Mouse (Mus musculus) embryonic facial prominence, embryonic 12.5 days (tissue): ENCODE measurements around the gene Arhgap17. TPM values are rescaled to one million over a fixed set of nuclear protein-coding genes. Genes with fewer than 3 reads are reported as not detected.

Experiments
- ATAC-seq: fragments of 200-750 bp; cut with Nextera tagmentation; 2 replicates; pipeline ENCODE4 v1.8.0; 2017; ENCODE audit not compliant: insufficient number of reproducible peaks, insufficient read depth, low FRiP score, low TSS enrichment
- H3K27ac ChIP-seq: fragments of 300-500 bp; sonication (generic); 2 replicates; pipeline ENCODE4 v1.5.1; 2016; ENCODE audit warnings: mild to moderate bottlenecking
- H3K27me3 ChIP-seq: fragments of 300-500 bp; sonication (generic); 2 replicates; pipeline ENCODE4 v1.6.1; 2016; ENCODE audit warnings: mild to moderate bottlenecking, moderate library complexity
- H3K36me3 ChIP-seq: fragments of 300-500 bp; sonication (generic); 2 replicates; pipeline ENCODE4 v1.6.1; 2016; ENCODE audit warnings: mild to moderate bottlenecking
- H3K4me1 ChIP-seq: fragments of 300-500 bp; sonication (generic); 2 replicates; pipeline ENCODE4 v1.6.1; 2016
- H3K4me2 ChIP-seq: fragments of 300-500 bp; sonication (generic); replicated peaks from 2 replicates; pipeline ENCODE4 v1.6.1; 2016; ENCODE audit warnings: mild to moderate bottlenecking, moderate library complexity
- H3K4me3 ChIP-seq: fragments of 300-500 bp; sonication (generic); 2 replicates; pipeline ENCODE4 v1.5.1; 2016; ENCODE audit warnings: mild to moderate bottlenecking
- H3K9ac ChIP-seq: fragments of 300-500 bp; sonication (generic); 2 replicates; pipeline ENCODE4 v1.6.1; 2016; ENCODE audit warnings: mild to moderate bottlenecking, moderate library complexity
- H3K9me3 ChIP-seq: fragments of 300-500 bp; sonication (generic); 2 replicates; pipeline ENCODE4 v1.6.1; 2016; ENCODE audit warnings: mild to moderate bottlenecking, moderate library complexity
- WGBS: fragments of 180-500 bp; shearing (Covaris S2); methylation state at CpG from one replicate; pipeline ENCODE4 v1.1.7; 2016; 5-methylcytosine and 5-hydroxymethylcytosine counted together
- polyA plus RNA-seq: library from polyadenylated mRNA; unstranded; fragments of >200 nt; fragmentation: Nextera tagmentation; extraction: Ambion mirVana; gene quantifications from 2 replicates; pipeline ENCODE4 v1.2.1, GENCODE M21; 2016

The Arhgap17 gene
- polyA plus RNA-seq, 1 experiment from 2014 or later, result 24.5 TPM

GRCm38 (mm10) chr7:123254196-123254970, 115.3 kb downstream of the Arhgap17 start:
- Histone ChIP-seq H3K9ac (no peak overlapping the region), H3K27ac (no peak overlapping the region), H3K4me3 (no peak overlapping the region), H3K36me3 (no peaks in the 10 kb centered on the region), H3K9me3 (no peaks in the 10 kb centered on the region), H3K4me1 (no peaks in the 10 kb centered on the region), H3K27me3 (no peaks in the 10 kb centered on the region), H3K4me2 (no peak overlapping the region)
- no peak for ATAC-seq
- WGBS, result 92% methylated on average over 14 of the region's 14 CpGs

- no peak overlapping the region for H3K27ac ChIP-seq
- no peak for ATAC-seq
Observed at GRCm38 (mm10) chr7:123253396-123253795, 116.3 kb downstream of the Arhgap17 start.

GRCm38 (mm10) chr7:123251343-123251742, 118.4 kb downstream of the Arhgap17 start:
- H3K9ac ChIP-seq, result no peak overlapping the region
- H3K36me3 ChIP-seq, result no peaks in the 10 kb centered on the region
- no peaks in the 10 kb centered on the region for H3K4me1 ChIP-seq
- no peak overlapping the region for H3K4me2 ChIP-seq
- H3K4me3 ChIP-seq, result no peak overlapping the region
- H3K27ac ChIP-seq, result no peak overlapping the region
- no peak for ATAC-seq
- 56% methylated on average over 6 of the region's 6 CpGs for WGBS
- no peaks in the 10 kb centered on the region for H3K9me3 ChIP-seq
- H3K27me3 ChIP-seq, result no peaks in the 10 kb centered on the region

More at GRCm38 (mm10) chr7:123253396-123253795, 116.3 kb downstream of the Arhgap17 start:
- Histone ChIP-seq H3K9ac (no peak overlapping the region), H3K4me3 (no peak overlapping the region), H3K4me2 (no peak overlapping the region), H3K27me3 (no peaks in the 10 kb centered on the region), H3K36me3 (no peaks in the 10 kb centered on the region), H3K4me1 (no peaks in the 10 kb centered on the region), H3K9me3 (no peaks in the 10 kb centered on the region)
- 79% methylated on average over 7 of the region's 7 CpGs for WGBS

- no peak overlapping the region for H3K4me3 ChIP-seq
- no peak overlapping the region for H3K4me2 ChIP-seq
- H3K4me1 ChIP-seq, result no peaks in the 10 kb centered on the region
- no peaks in the 10 kb centered on the region for H3K27me3 ChIP-seq
- 32% methylated on average over 2 of the region's 2 CpGs for WGBS
- H3K9ac ChIP-seq, result no peak overlapping the region
- ATAC-seq, result no peak
- no peaks in the 10 kb centered on the region for H3K36me3 ChIP-seq
- H3K9me3 ChIP-seq, result no peaks in the 10 kb centered on the region
- H3K27ac ChIP-seq, result no peak overlapping the region
Observed at GRCm38 (mm10) chr7:123248166-123248565, 121.5 kb downstream of the Arhgap17 start.

- H3K4me1 ChIP-seq, result no peaks in the 10 kb centered on the region
- H3K9ac ChIP-seq, result no peak overlapping the region
- no peak overlapping the region for H3K27ac ChIP-seq
- no peaks in the 10 kb centered on the region for H3K9me3 ChIP-seq
- WGBS, result 67% methylated on average over 4 of the region's 4 CpGs
- H3K27me3 ChIP-seq, result no peaks in the 10 kb centered on the region
- no peak overlapping the region for H3K4me3 ChIP-seq
- no peaks in the 10 kb centered on the region for H3K36me3 ChIP-seq
- no peak for ATAC-seq
- H3K4me2 ChIP-seq, result no peak overlapping the region
Observed at GRCm38 (mm10) chr7:123246504-123247084, 123.1 kb downstream of the Arhgap17 start.

GRCm38 (mm10) chr7:123244833-123245232, 124.9 kb downstream of the Arhgap17 start:
- ATAC-seq, result no peak
- Histone ChIP-seq H3K36me3 (no peaks in the 10 kb centered on the region), H3K4me1 (no peaks in the 10 kb centered on the region), H3K9ac (no peak overlapping the region), H3K27me3 (no peaks in the 10 kb centered on the region), H3K4me3 (no peak overlapping the region), H3K4me2 (no peak overlapping the region), H3K9me3 (no peaks in the 10 kb centered on the region), H3K27ac (no peak overlapping the region)
- WGBS, result 73% methylated on average over 1 of the region's 1 CpGs

GRCm38 (mm10) chr7:123242241-123242640, 127.5 kb downstream of the Arhgap17 start:
- no peaks in the 10 kb centered on the region for H3K36me3 ChIP-seq
- no peak overlapping the region for H3K4me2 ChIP-seq
- H3K4me1 ChIP-seq, result no peaks in the 10 kb centered on the region
- 90% methylated on average over 7 of the region's 7 CpGs for WGBS
- H3K9me3 ChIP-seq, result no peaks in the 10 kb centered on the region
- no peaks in the 10 kb centered on the region for H3K27me3 ChIP-seq
- H3K9ac ChIP-seq, result no peak overlapping the region
- H3K4me3 ChIP-seq, result no peak overlapping the region
- no peak overlapping the region for H3K27ac ChIP-seq
- ATAC-seq, result no peak

GRCm38 (mm10) chr7:123240064-123240463, 129.7 kb downstream of the Arhgap17 start:
- H3K27me3 ChIP-seq, result no peaks in the 10 kb centered on the region
- WGBS, result 71% methylated on average over 6 of the region's 6 CpGs
- H3K9me3 ChIP-seq, result no peaks in the 10 kb centered on the region
- H3K4me1 ChIP-seq, result no peaks in the 10 kb centered on the region
- no peak overlapping the region for H3K4me2 ChIP-seq
- ATAC-seq, result no peak
- H3K27ac ChIP-seq, result no peak overlapping the region
- H3K9ac ChIP-seq, result no peak overlapping the region
- no peaks in the 10 kb centered on the region for H3K36me3 ChIP-seq
- H3K4me3 ChIP-seq, result no peak overlapping the region

- H3K27me3 ChIP-seq, result no peaks in the 10 kb centered on the region
- ATAC-seq, result no peak
- no peak overlapping the region for H3K27ac ChIP-seq
- no peak overlapping the region for H3K9ac ChIP-seq
- no peaks in the 10 kb centered on the region for H3K9me3 ChIP-seq
- no peaks in the 10 kb centered on the region for H3K36me3 ChIP-seq
- WGBS, result 79% methylated on average over 4 of the region's 4 CpGs
- no peak overlapping the region for H3K4me3 ChIP-seq
- no peaks in the 10 kb centered on the region for H3K4me1 ChIP-seq
- H3K4me2 ChIP-seq, result no peak overlapping the region
Observed at GRCm38 (mm10) chr7:123238621-123239020, 131.1 kb downstream of the Arhgap17 start.

GRCm38 (mm10) chr7:123235449-123235848, 134.3 kb downstream of the Arhgap17 start:
- H3K4me1 ChIP-seq, result no peaks in the 10 kb centered on the region

More at GRCm38 (mm10) chr7:123235449-123235848, 134.3 kb downstream of the Arhgap17 start:
- 22% methylated on average over 4 of the region's 4 CpGs for WGBS
- no peak overlapping the region for H3K4me3 ChIP-seq
- no peaks in the 10 kb centered on the region for H3K9me3 ChIP-seq
- no peaks in the 10 kb centered on the region for H3K36me3 ChIP-seq
- no peak overlapping the region for H3K27ac ChIP-seq
- H3K9ac ChIP-seq, result no peak overlapping the region
- ATAC-seq, result no peak
- no peaks in the 10 kb centered on the region for H3K27me3 ChIP-seq
- no peak overlapping the region for H3K4me2 ChIP-seq
